Mouse (Mus musculus): ENCODE results near the gene Scube3. TPM values are rescaled to one million over a fixed set of nuclear protein-coding genes. Genes with fewer than 3 reads are reported as not detected.

The Scube3 gene
- polyA plus RNA-seq (2017; shearing (Covaris generic)), result 0.21 TPM

GRCm38 (mm10) chr17:28141771-28142699 is at the start of gene Scube3:
Scube3 (plus strand) TSS chr17:28142141.

GRCm38 (mm10) chr17:28176775-28177539 is 35.0 kb downstream of the Scube3 start, which contains the start of gene Zfp523:
Zfp523 (plus strand) TSS chr17:28177129.

GRCm38 (mm10) chr17:28207591-28208313 is 65.8 kb downstream of the Scube3 start, which contains the start of gene Def6:
Def6 (plus strand) TSS chr17:28207778.

Other genes with a start within 250 kb of the Scube3 start
- 15.2 TPM for gene Anks1, start 232.8 kb upstream of the Scube3 start, polyA plus RNA-seq (2017; shearing (Covaris generic))
- gene Taf11, start 232.3 kb upstream of the Scube3 start, polyA plus RNA-seq (2017; shearing (Covaris generic)), result 26.9 TPM
- gene Tcp11, start 61.5 kb upstream of the Scube3 start, polyA plus RNA-seq (2017; shearing (Covaris generic)), result 0.69 TPM
- gene Zfp523, start 35.0 kb downstream of the Scube3 start, polyA plus RNA-seq (2017; shearing (Covaris generic)), result 18.0 TPM
- gene Def6, start 65.6 kb downstream of the Scube3 start, polyA plus RNA-seq (2017; shearing (Covaris generic)), result 192 TPM
- gene Ppard, start 90.6 kb downstream of the Scube3 start, polyA plus RNA-seq (2017; shearing (Covaris generic)), result 3.7 TPM
- gene Fance, start 171.4 kb downstream of the Scube3 start, polyA plus RNA-seq (2017; shearing (Covaris generic)), result 15.5 TPM
- 257 TPM for gene Rpl10a, start 186.3 kb downstream of the Scube3 start, polyA plus RNA-seq (2017; shearing (Covaris generic))
- not detected for gene Tead3, start 208.7 kb downstream of the Scube3 start, polyA plus RNA-seq (2017; shearing (Covaris generic))
- 0.87 TPM for gene Tulp1, start 223.1 kb downstream of the Scube3 start, polyA plus RNA-seq (2017; shearing (Covaris generic))

Data from effector memory CD4-positive, alpha-beta T cell, adult 7 months (primary cell).